Mouse (Mus musculus) limb, embryonic 14.5 days (tissue): Measurements from ENCODE around the gene Dnm1l. TPM values are rescaled to one million over a fixed set of nuclear protein-coding genes. Genes with fewer than 3 reads are reported as not detected.

ENCODE experiments used
- ATAC-seq: fragments of 200-750 bp; cut with Nextera tagmentation; 2 replicates; pipeline ENCODE4 v1.8.0; 2017; ENCODE audit warnings: low read depth, moderate number of reproducible peaks, moderate TSS enrichment; ENCODE audit not compliant: low FRiP score
- DNase-seq: peaks from one replicate; pipeline ENCODE4 v3.0.0-alpha.2; 2015; ENCODE audit warnings: low spot score
- H3K27ac ChIP-seq: fragments of 300-500 bp; sonication (generic); replicated peaks from 2 replicates; pipeline ENCODE4 v1.5.1; 2014; ENCODE audit warnings: low read depth, mild to moderate bottlenecking, low read length, moderate library complexity, mixed read lengths
- H3K27me3 ChIP-seq: fragments of 300-500 bp; sonication (generic); 2 replicates; pipeline ENCODE4 v1.6.1; 2014; ENCODE audit warnings: low read length, mixed read lengths; ENCODE audit not compliant: control insufficient read depth, insufficient read depth
- H3K36me3 ChIP-seq: fragments of 300-500 bp; sonication (generic); 2 replicates; pipeline ENCODE4 v1.6.1; 2014; ENCODE audit warnings: mild to moderate bottlenecking, low read length, moderate library complexity, mixed read lengths; ENCODE audit not compliant: control insufficient read depth, insufficient read depth
- H3K4me1 ChIP-seq: fragments of 300-500 bp; sonication (generic); 2 replicates; pipeline ENCODE4 v1.6.1; 2014; ENCODE audit warnings: antibody characterized with exemption, low read length, mixed read lengths; ENCODE audit not compliant: control insufficient read depth, insufficient read depth
- H3K4me2 ChIP-seq: fragments of 300-500 bp; sonication (generic); replicated peaks from 2 replicates; pipeline ENCODE4 v1.6.1; 2014; ENCODE audit warnings: low read depth, mild to moderate bottlenecking, low read length, moderate library complexity; ENCODE audit not compliant: severe bottlenecking
- H3K4me3 ChIP-seq: fragments of 300-500 bp; sonication (generic); replicated peaks from 2 replicates; pipeline ENCODE4 v1.5.1; 2014; ENCODE audit warnings: low read length
- H3K9ac ChIP-seq: fragments of 300-500 bp; sonication (generic); 2 replicates; pipeline ENCODE4 v1.6.1; 2014; ENCODE audit warnings: mild to moderate bottlenecking, low read depth, low read length, moderate library complexity; ENCODE audit not compliant: severe bottlenecking
- H3K9me3 ChIP-seq: fragments of 300-500 bp; sonication (generic); 2 replicates; pipeline ENCODE4 v1.6.1; 2016; ENCODE audit warnings: low read length; ENCODE audit not compliant: control insufficient read depth
- POLR2A ChIP-seq: fragments of 200-500 bp; IDR thresholded peaks from 2 replicates; pipeline ENCODE4 v1.8.0; 2012; ENCODE audit warnings: inconsistent platforms, mild to moderate bottlenecking, moderate library complexity, borderline replicate concordance; ENCODE audit not compliant: insufficient read depth, insufficient read length; ENCODE audit errors: extremely low read depth
- WGBS: fragments of 180-500 bp; shearing (Covaris S2); extraction: QIAGEN DNeasy Blood & Tissue Kit; methylation state at CpG from one replicate; pipeline ENCODE4 v1.1.7; 2014; 5-methylcytosine and 5-hydroxymethylcytosine counted together
- polyA plus RNA-seq, 2 experiments: library from polyadenylated mRNA; depleted of rRNA in 1 of 2; stranded (reverse) in 1 of 2; unstranded in 1 of 2; fragments of >200 nt; fragmentation: Nextera tagmentation in 1 of 2; extraction: Ambion mirVana in 1 of 2; gene quantifications; 2 replicates each; pipeline versions ENCODE4 v1.2.1 to v1.2.3; 2012 to 2014

Dnm1l gene
- polyA plus RNA-seq, 2 experiments = 51.3 to 54.7 TPM

GRCm38 (mm10) chr16:16325775-16326336, 32.9 kb downstream of the Dnm1l start:
- Histone ChIP-seq H3K4me1 (no peaks in the 10 kb centered on the region), H3K36me3 (peaks cover 62% of the 10 kb centered on the region), H3K27me3 (no peaks in the 10 kb centered on the region), H3K4me3 (no peak overlapping the region), H3K27ac (no peak overlapping the region), H3K9me3 (no peaks in the 10 kb centered on the region), H3K9ac (no peak overlapping the region), H3K4me2 (no peak overlapping the region)
- no peak for TF ChIP-seq POLR2A
- DNase-seq (no peak), ATAC-seq (no peak)
- 89% methylated on average over 5 of the region's 5 CpGs for WGBS

- DNase-seq (no peak), ATAC-seq (no peak)
- Histone ChIP-seq H3K4me3 (no peak overlapping the region), H3K27ac (no peak overlapping the region), H3K36me3 (peaks cover 70% of the 10 kb centered on the region), H3K9me3 (no peaks in the 10 kb centered on the region), H3K9ac (no peak overlapping the region), H3K4me2 (no peak overlapping the region), H3K27me3 (no peaks in the 10 kb centered on the region), H3K4me1 (no peaks in the 10 kb centered on the region)
- TF ChIP-seq POLR2A = no peak
- 82% methylated on average over 5 of the region's 5 CpGs for WGBS
These were observed 47.4 kb downstream of the Dnm1l start for GRCm38 (mm10) chr16:16311319-16311718.

GRCm38 (mm10) chr16:16303888-16304287, 54.9 kb downstream of the Dnm1l start:
- H3K4me2 ChIP-seq = peak overlapping the region; percentile 70
- H3K4me1 ChIP-seq = peaks cover 11% of the 10 kb centered on the region
- no peaks in the 10 kb centered on the region for H3K9me3 ChIP-seq
- 22% methylated on average over 7 of the region's 7 CpGs for WGBS
- H3K27ac ChIP-seq = no peak overlapping the region
- H3K36me3 ChIP-seq = peaks cover 22% of the 10 kb centered on the region
- no peak for DNase-seq
- TF ChIP-seq POLR2A = no peak
- H3K27me3 ChIP-seq = no peaks in the 10 kb centered on the region
- H3K9ac ChIP-seq = peak overlapping the region; percentile 90
- no peak for ATAC-seq
- peak overlapping the region; percentile 90 for H3K4me3 ChIP-seq

- DNase-seq (peak; percentile 44), ATAC-seq (peak; percentile 56)
- peak overlapping the region; percentile 90 for H3K4me3 ChIP-seq
- no peaks in the 10 kb centered on the region for H3K27me3 ChIP-seq
- peaks cover 11% of the 10 kb centered on the region for H3K4me1 ChIP-seq
- no peaks in the 10 kb centered on the region for H3K9me3 ChIP-seq
- H3K27ac ChIP-seq = peak overlapping the region; percentile 96
- TF ChIP-seq POLR2A = no peak
- H3K36me3 ChIP-seq = peaks cover 20% of the 10 kb centered on the region
- H3K4me2 ChIP-seq = peak overlapping the region; percentile 70
- H3K9ac ChIP-seq = peak overlapping the region; percentile 90
- WGBS = under 1% methylated on average over 46 of the region's 61 CpGs
These were observed 55.5 kb downstream of the Dnm1l start for GRCm38 (mm10) chr16:16303138-16303827.

GRCm38 (mm10) chr16:16302369-16303137, 56.2 kb downstream of the Dnm1l start, which contains the start of gene Yars2:
Yars2 (plus strand) TSS chr16:16302965.
- peaks cover 16% of the 10 kb centered on the region for H3K36me3 ChIP-seq
- no peaks in the 10 kb centered on the region for H3K9me3 ChIP-seq
- TF ChIP-seq POLR2A = peak; percentile 95; the same call in 1 of the 2 replicates
- H3K4me1 ChIP-seq = peaks cover 11% of the 10 kb centered on the region
- H3K27ac ChIP-seq = peak within 1 kb of the TSS; percentile 96
- peak within 1 kb of the TSS; percentile 90 for H3K9ac ChIP-seq
- H3K27me3 ChIP-seq = no peaks in the 10 kb centered on the region
- peak; percentile 97 for ATAC-seq
- H3K4me3 ChIP-seq = peak within 1 kb of the TSS; percentile 90
- WGBS = 1% methylated on average over 47 of the region's 50 CpGs
- H3K4me2 ChIP-seq = peak within 1 kb of the TSS; percentile 70
- peak; percentile 92 for DNase-seq
